Comparison of ENCODE assay signal across 22 mouse cellular contexts in the genomic region with DNA sequence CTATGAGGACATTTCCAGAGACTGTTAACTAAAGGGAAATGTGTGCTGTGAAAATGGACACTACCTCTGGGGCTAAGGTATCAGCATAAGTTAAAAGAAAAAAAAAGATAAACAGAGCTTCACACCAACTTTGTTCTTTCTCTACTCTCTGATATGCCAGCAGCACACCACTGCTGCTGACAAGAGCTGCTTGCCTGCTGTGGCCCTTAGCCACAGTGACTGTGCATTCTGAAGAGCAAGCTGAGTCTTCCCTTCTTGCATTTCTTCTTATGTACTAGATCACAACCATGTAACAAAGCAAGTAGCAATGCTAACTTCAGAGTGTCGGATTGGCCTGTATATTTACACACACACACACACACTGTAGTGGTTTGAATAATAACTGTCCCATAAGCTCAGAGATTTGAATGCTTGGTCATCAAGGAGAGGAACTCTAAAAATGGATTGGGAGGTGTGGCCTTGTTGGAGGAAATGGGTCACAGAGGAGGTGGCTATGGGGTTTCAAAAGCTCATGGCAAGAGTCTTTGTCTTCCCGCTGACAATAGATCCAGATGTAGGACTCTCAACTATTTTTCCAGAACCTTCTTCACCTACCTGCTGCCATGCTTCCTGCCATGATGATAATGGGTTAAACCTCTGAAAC. TPM values are rescaled to one million over a fixed set of nuclear protein-coding genes. Genes with fewer than 3 reads are reported as not detected.
DNase-seq lines count a peak whose midpoint lies in the region; ATAC-seq lines count a peak whose summit lies in the region.
"Had no signal": no experiment of that assay in that cellular context is flagged by ENCODE, and none has a peak within 500 bp of the region (broad histone marks: within the 10 kb centered on the region; RNA-seq: fewer than 3 reads in every experiment).

No protein-coding gene starts in this region.

- intact Hi-C loops in gastrocnemius, postnatal 36 days (cut with DNase I): no loop called here

- no peaks in the 10 kb centered on the region for H3K27me3 ChIP-seq in megakaryocyte, embryonic 14.5 days (replicated peaks)
- H3K27me3 ChIP-seq: embryonic facial prominence, embryonic 12.5 days; forebrain, embryonic 13.5 days; forebrain, embryonic 15.5 days had no signal

- no peak for ATAC-seq in megakaryocyte, adult 5-6 weeks (ENCODE audit: poor library complexity, severe bottlenecking)
- ATAC-seq in common myeloid progenitor, adult 5-6 weeks (replicated peaks; ENCODE audit: low read depth, poor library complexity, severe bottlenecking): peak; percentile 98
- peak; percentile 98 to 99 for ATAC-seq in hematopoietic stem cell, adult 5-6 weeks (replicated peaks in 1 of 2; ENCODE audit: insufficient read depth in 1 of 2, low FRiP score in 2 of 2, low TSS enrichment in 1 of 2, low read depth in 1 of 2, poor library complexity in 2 of 2, severe bottlenecking in 2 of 2)
- peak; percentile 91 for ATAC-seq in megakaryocyte-erythroid progenitor cell, adult 5-6 weeks (replicated peaks; ENCODE audit: low FRiP score, low TSS enrichment, poor library complexity, severe bottlenecking)
- ATAC-seq: activated CD4-positive, CD25-positive, alpha-beta regulatory T cell, adult 4 months; forebrain, embryonic 13.5 days; forebrain, embryonic 15.5 days; forebrain, postnatal 0 days; Patski had no signal

- H3K4me1 ChIP-seq in megakaryocyte, embryonic 14.5 days: peaks cover 41% of the 10 kb centered on the region
- H3K4me1 ChIP-seq: embryonic facial prominence, embryonic 10.5 days; embryonic facial prominence, embryonic 12.5 days; forebrain, embryonic 13.5 days had no signal

- H3K9me3 ChIP-seq in megakaryocyte, embryonic 14.5 days: no peaks in the 10 kb centered on the region
- H3K9me3 ChIP-seq: embryonic facial prominence, embryonic 10.5 days; embryonic facial prominence, embryonic 12.5 days; forebrain, embryonic 13.5 days; forebrain, embryonic 15.5 days had no signal

- no peak for DNase-seq in gastrocnemius, postnatal 36 days
- no peak for DNase-seq in adrenal gland, postnatal 36 days
- no peak for DNase-seq in adrenal gland, adult 8-10 months
- DNase-seq: adrenal gland, postnatal 10 days; adrenal gland, postnatal 25 days; cerebellum, adult 11-12 months; cerebellum, adult 8-10 months; cerebellum, adult 9-11 months; cerebellum, postnatal 14 days; cerebellum, postnatal 36 days; forebrain, postnatal 0 days had no signal

- H3K4me3 ChIP-seq in megakaryocyte, embryonic 14.5 days (replicated peaks): peak overlapping the region; percentile 77
- H3K4me3 ChIP-seq: embryonic facial prominence, embryonic 10.5 days; embryonic facial prominence, embryonic 12.5 days; forebrain, embryonic 13.5 days; forebrain, embryonic 15.5 days had no signal

- no peaks in the 10 kb centered on the region for H3K36me3 ChIP-seq in megakaryocyte, embryonic 14.5 days (replicated peaks; ENCODE audit: low read length)
- H3K36me3 ChIP-seq: embryonic facial prominence, embryonic 10.5 days; embryonic facial prominence, embryonic 12.5 days; forebrain, embryonic 15.5 days had no signal

RNA-seq across cellular contexts. Expression of a gene that starts 47.4 kb away (rescaled TPM):
- 17.0 TPM in 1 of 2 replicates, not detected in the other for polyA plus RNA-seq in megakaryocyte, embryonic 14.5 days (2012; ENCODE audit: insufficient read depth, low replicate concordance)
- total RNA-seq in megakaryocyte, adult 5-6 weeks (2015): 63.5 and 82.7 TPM in 2 replicates
- 77.4 and 79.4 TPM in 2 replicates for total RNA-seq in megakaryocyte, adult 5-6 weeks (2017)
- total RNA-seq in common myeloid progenitor, adult 5-6 weeks (2017): 70.1 and 92.4 TPM in 2 replicates
- 63.9 and 108 TPM in 2 replicates for total RNA-seq in hematopoietic stem cell, adult 5-6 weeks (2017)
- 107 and 131 TPM in 2 replicates for total RNA-seq in megakaryocyte-erythroid progenitor cell, adult 5-6 weeks (2014; fragmentation: Nextera tagmentation)
- 120 and 173 TPM in 2 replicates for total RNA-seq in megakaryocyte-erythroid progenitor cell, adult 5-6 weeks (2017)
- 1 to 10 TPM; 9.2 to 9.4 TPM for total RNA-seq in gastrocnemius, postnatal 36 days (2021)
- total RNA-seq in adrenal gland, postnatal 36 days (2021): 10 to 100 TPM; 23.8 to 29.9 TPM
- 10 to 100 TPM; 23.2 to 31.2 (median 26.4) TPM for total RNA-seq in adrenal gland, adult 8-10 months (2022)
